In genomic region chr6:83118825-83119733, GRCm38 (mm10) we compare ENCODE assay signal across 8 mouse cellular contexts. TPM values are rescaled to one million over a fixed set of nuclear protein-coding genes. Genes with fewer than 3 reads are reported as not detected.
A peak's percentile ranks its signal among the peaks of the same experiment; 100 is the strongest.
DNase-seq lines count a peak whose midpoint lies in the region; ATAC-seq lines count a peak whose summit lies in the region.

No protein-coding gene starts in this region.

- peak overlapping the region; percentile 99; the same call in 1 of the 2 replicates for H3K27ac ChIP-seq in hindbrain, embryonic 10.5 days
- no peak overlapping the region for H3K27ac ChIP-seq in hindbrain, embryonic 16.5 days (ENCODE audit: low read depth, low read length)
- H3K27ac ChIP-seq in intestine, embryonic 16.5 days (ENCODE audit: low read length): no peak overlapping the region

- peaks cover 82% of the 10 kb centered on the region for H3K4me1 ChIP-seq in hindbrain, embryonic 10.5 days (replicated peaks)
- H3K4me1 ChIP-seq in hindbrain, embryonic 16.5 days (ENCODE audit: control insufficient read depth, insufficient read depth, low read depth, low read length): peaks cover 53% of the 10 kb centered on the region
- peaks cover 41% of the 10 kb centered on the region for H3K4me1 ChIP-seq in intestine, embryonic 16.5 days (ENCODE audit: control insufficient read depth, insufficient read depth, low read length)

- 89% methylated on average over 14 of the region's 14 CpGs for WGBS in hindbrain, embryonic 10.5 days
- WGBS in hindbrain, embryonic 16.5 days: 84% methylated on average over 14 of the region's 14 CpGs
- 78% methylated on average over 14 of the region's 14 CpGs for WGBS in intestine, embryonic 16.5 days

- no peak for DNase-seq in hindbrain, embryonic 10.5 days (ENCODE audit: low spot score)
- peak; percentile 29 to 43 for DNase-seq in thymus, postnatal 36 days
- no peak for DNase-seq in thymus, postnatal 25 days
- DNase-seq in retina, embryonic 14.5 days (ENCODE audit: low spot score): no peak
- no peak for DNase-seq in right cerebral cortex, postnatal 4 days
- DNase-seq in frontal cortex, postnatal 25 days (ENCODE audit: low spot score in 2 of 2): no peak

- peaks cover 40% of the 10 kb centered on the region for H3K36me3 ChIP-seq in hindbrain, embryonic 10.5 days
- peaks cover 14% of the 10 kb centered on the region; the same call in 1 of the 2 replicates for H3K36me3 ChIP-seq in hindbrain, embryonic 16.5 days (ENCODE audit: control insufficient read depth, insufficient read depth, low read length)
- H3K36me3 ChIP-seq in intestine, embryonic 16.5 days (ENCODE audit: control insufficient read depth, insufficient read depth, low read length): no peaks in the 10 kb centered on the region; the same call in 1 of the 2 replicates

- no peaks in the 10 kb centered on the region for H3K27me3 ChIP-seq in hindbrain, embryonic 10.5 days (ENCODE audit: insufficient read depth, poor library complexity, severe bottlenecking)
- H3K27me3 ChIP-seq in hindbrain, embryonic 16.5 days (replicated peaks; ENCODE audit: control insufficient read depth, insufficient read depth, low read length): no peaks in the 10 kb centered on the region
- no peaks in the 10 kb centered on the region for H3K27me3 ChIP-seq in intestine, embryonic 16.5 days (replicated peaks; ENCODE audit: control insufficient read depth, insufficient read depth, low read length)

- H3K9me3 ChIP-seq in hindbrain, embryonic 10.5 days: no peaks in the 10 kb centered on the region
- no peaks in the 10 kb centered on the region for H3K9me3 ChIP-seq in hindbrain, embryonic 16.5 days (ENCODE audit: control insufficient read depth, low read length)
- H3K9me3 ChIP-seq in intestine, embryonic 16.5 days (ENCODE audit: control insufficient read depth, low read length): no peaks in the 10 kb centered on the region

- no peak for ATAC-seq in hindbrain, embryonic 16.5 days
- no peak for ATAC-seq in intestine, embryonic 16.5 days

- H3K4me3 ChIP-seq in hindbrain, embryonic 10.5 days: peak overlapping the region; percentile 91
- no peak overlapping the region for H3K4me3 ChIP-seq in hindbrain, embryonic 16.5 days (ENCODE audit: low read length)
- H3K4me3 ChIP-seq in intestine, embryonic 16.5 days (ENCODE audit: low read length): no peak overlapping the region

- no peak overlapping the region for H3K9ac ChIP-seq in hindbrain, embryonic 16.5 days (ENCODE audit: low read depth, low read length)
- H3K9ac ChIP-seq in intestine, embryonic 16.5 days (ENCODE audit: low read depth, low read length): peak overlapping the region; percentile 81; the same call in 1 of the 2 replicates

- no peak overlapping the region; the same call in 1 of the 2 replicates for H3K4me2 ChIP-seq in hindbrain, embryonic 16.5 days (ENCODE audit: low read length)
- no peak overlapping the region for H3K4me2 ChIP-seq in intestine, embryonic 16.5 days (ENCODE audit: low read depth, low read length)

RNA-seq across cellular contexts. Expression of gene Wbp1, which starts 2.3 kb away (rescaled TPM):
- 157 and 245 TPM in 2 replicates for polyA plus RNA-seq in hindbrain, embryonic 10.5 days (2016; fragmentation: Nextera tagmentation; extraction: Ambion mirVana)
- polyA plus RNA-seq in hindbrain, embryonic 16.5 days (2015; fragmentation: Nextera tagmentation; extraction: Ambion mirVana): 146 and 148 TPM in 2 replicates
- 94.4 and 95.5 TPM in 2 replicates for polyA plus RNA-seq in intestine, embryonic 16.5 days (2015; fragmentation: Nextera tagmentation; extraction: Ambion mirVana)

RNA-seq across cellular contexts. Expression of gene Mogs, which starts 3.8 kb away (rescaled TPM):
- 37.9 and 40.0 TPM in 2 replicates for polyA plus RNA-seq in hindbrain, embryonic 10.5 days (2016; fragmentation: Nextera tagmentation; extraction: Ambion mirVana)
- 6.4 and 21.1 TPM in 2 replicates for polyA plus RNA-seq in hindbrain, embryonic 16.5 days (2015; fragmentation: Nextera tagmentation; extraction: Ambion mirVana)
- polyA plus RNA-seq in intestine, embryonic 16.5 days (2015; fragmentation: Nextera tagmentation; extraction: Ambion mirVana): 8.8 and 9.4 TPM in 2 replicates

RNA-seq across cellular contexts. Expression of gene Ino80b, which starts 6.2 kb away (rescaled TPM):
- 19.8 and 22.8 TPM in 2 replicates for polyA plus RNA-seq in hindbrain, embryonic 10.5 days (2016; fragmentation: Nextera tagmentation; extraction: Ambion mirVana)
- polyA plus RNA-seq in hindbrain, embryonic 16.5 days (2015; fragmentation: Nextera tagmentation; extraction: Ambion mirVana): 13.5 and 14.7 TPM in 2 replicates
- polyA plus RNA-seq in intestine, embryonic 16.5 days (2015; fragmentation: Nextera tagmentation; extraction: Ambion mirVana): 8.2 and 8.8 TPM in 2 replicates

RNA-seq across cellular contexts. Expression of gene Mrpl53, which starts 10.2 kb away (rescaled TPM):
- polyA plus RNA-seq in hindbrain, embryonic 10.5 days (2016; fragmentation: Nextera tagmentation; extraction: Ambion mirVana): 151 and 154 TPM in 2 replicates
- 107 and 117 TPM in 2 replicates for polyA plus RNA-seq in hindbrain, embryonic 16.5 days (2015; fragmentation: Nextera tagmentation; extraction: Ambion mirVana)
- polyA plus RNA-seq in intestine, embryonic 16.5 days (2015; fragmentation: Nextera tagmentation; extraction: Ambion mirVana): 118 and 134 TPM in 2 replicates

RNA-seq across cellular contexts. Expression of gene Rtkn, which starts 16.2 kb away (rescaled TPM):
- polyA plus RNA-seq in hindbrain, embryonic 10.5 days (2016; fragmentation: Nextera tagmentation; extraction: Ambion mirVana): 40.5 and 46.4 TPM in 2 replicates
- 18.9 and 20.3 TPM in 2 replicates for polyA plus RNA-seq in hindbrain, embryonic 16.5 days (2015; fragmentation: Nextera tagmentation; extraction: Ambion mirVana)
- polyA plus RNA-seq in intestine, embryonic 16.5 days (2015; fragmentation: Nextera tagmentation; extraction: Ambion mirVana): 24.4 and 26.1 TPM in 2 replicates

Comparison
In these comparisons a context has a peak if more than half of its experiments do, and no peak if none do; other contexts are left out.
1. DNase-seq: peak in thymus, postnatal 36 days (2 of 2); none in hindbrain, embryonic 10.5 days (single experiment), thymus, postnatal 25 days (single experiment), retina, embryonic 14.5 days (single experiment), right cerebral cortex, postnatal 4 days (single experiment) and frontal cortex, postnatal 25 days (0 of 2).